Mouse (Mus musculus): Measurements from ENCODE around the gene Pi4k2a.

DNA sequence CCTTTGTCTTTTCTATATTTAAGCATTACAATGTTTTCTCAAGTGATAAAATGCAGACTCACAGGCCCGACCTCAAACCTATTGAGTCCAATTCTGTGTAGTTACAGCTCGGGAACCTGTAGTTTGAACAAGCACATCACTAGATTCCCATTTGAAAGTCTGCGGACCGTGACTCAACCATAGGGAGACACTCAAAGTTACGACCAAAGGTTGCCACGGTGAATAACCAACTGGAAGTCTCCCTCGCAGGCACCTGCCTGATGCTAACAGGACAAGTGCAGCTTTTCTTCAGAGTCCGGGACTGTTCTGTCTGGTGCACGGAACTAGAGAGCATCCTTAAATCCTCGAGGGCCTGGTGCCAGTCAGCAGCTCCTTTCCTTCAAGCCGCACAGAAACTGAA lies 9.8 kb upstream of the Pi4k2a start:
- TF ChIP-seq CEBPB (IDR thresholded peaks at IDR 0.05; ENCODE audit: low read depth) (no peak), CTCF (IDR thresholded peaks at IDR 0.05; ENCODE audit: control insufficient read depth, insufficient read depth, insufficient read length) (no peak), USF1 (IDR thresholded peaks at IDR 0.05; ENCODE audit: low read depth) (no peak)
